Mouse (Mus musculus) intestine, embryonic 16.5 days (tissue): ENCODE measurements at regions not wholly inside any gene's neighbourhood (a gene's known extent, or its start where the extent isn't known, plus 50 kb on each side); places are given as distances from the start of the nearest gene placed in this dataset.

Experiments
- ATAC-seq: fragments of 200-750 bp; cut with Nextera tagmentation; 2 replicates; pipeline ENCODE4 v1.8.0; 2017; ENCODE audit warnings: moderate TSS enrichment, moderate library complexity
- H3K27ac ChIP-seq: fragments of 300-500 bp; sonication (generic); 2 replicates; pipeline ENCODE4 v1.5.1; 2014; ENCODE audit warnings: mild to moderate bottlenecking, low read length
- H3K27me3 ChIP-seq: fragments of 300-500 bp; sonication (generic); replicated peaks from 2 replicates; pipeline ENCODE4 v1.6.1; 2014; ENCODE audit warnings: low read length, control low read depth, mixed read lengths; ENCODE audit not compliant: control insufficient read depth, insufficient read depth
- H3K36me3 ChIP-seq: fragments of 300-500 bp; sonication (generic); 2 replicates; pipeline ENCODE4 v1.6.1; 2014; ENCODE audit warnings: low read length, control low read depth; ENCODE audit not compliant: control insufficient read depth, insufficient read depth
- H3K4me1 ChIP-seq: fragments of 300-500 bp; sonication (generic); 2 replicates; pipeline ENCODE4 v1.6.1; 2014; ENCODE audit warnings: low read length, control low read depth, mixed read lengths; ENCODE audit not compliant: control insufficient read depth, insufficient read depth
- H3K4me2 ChIP-seq: fragments of 300-500 bp; sonication (generic); 2 replicates; pipeline ENCODE4 v1.6.1; 2014; ENCODE audit warnings: low read depth, low read length, control low read depth
- H3K4me3 ChIP-seq: fragments of 300-500 bp; sonication (generic); 2 replicates; pipeline ENCODE4 v1.5.1; 2014; ENCODE audit warnings: mild to moderate bottlenecking, low read length
- H3K9ac ChIP-seq: fragments of 300-500 bp; sonication (generic); 2 replicates; pipeline ENCODE4 v1.6.1; 2014; ENCODE audit warnings: low read depth, low read length
- H3K9me3 ChIP-seq: fragments of 300-500 bp; sonication (generic); 2 replicates; pipeline ENCODE4 v1.6.1; 2016; ENCODE audit warnings: low read length, control low read depth; ENCODE audit not compliant: control insufficient read depth
- WGBS: fragments of 180-500 bp; shearing (Covaris S2); extraction: QIAGEN DNeasy Blood & Tissue Kit; methylation state at CpG from one replicate; pipeline ENCODE4 v1.1.7; 2014; 5-methylcytosine and 5-hydroxymethylcytosine counted together

DNA sequence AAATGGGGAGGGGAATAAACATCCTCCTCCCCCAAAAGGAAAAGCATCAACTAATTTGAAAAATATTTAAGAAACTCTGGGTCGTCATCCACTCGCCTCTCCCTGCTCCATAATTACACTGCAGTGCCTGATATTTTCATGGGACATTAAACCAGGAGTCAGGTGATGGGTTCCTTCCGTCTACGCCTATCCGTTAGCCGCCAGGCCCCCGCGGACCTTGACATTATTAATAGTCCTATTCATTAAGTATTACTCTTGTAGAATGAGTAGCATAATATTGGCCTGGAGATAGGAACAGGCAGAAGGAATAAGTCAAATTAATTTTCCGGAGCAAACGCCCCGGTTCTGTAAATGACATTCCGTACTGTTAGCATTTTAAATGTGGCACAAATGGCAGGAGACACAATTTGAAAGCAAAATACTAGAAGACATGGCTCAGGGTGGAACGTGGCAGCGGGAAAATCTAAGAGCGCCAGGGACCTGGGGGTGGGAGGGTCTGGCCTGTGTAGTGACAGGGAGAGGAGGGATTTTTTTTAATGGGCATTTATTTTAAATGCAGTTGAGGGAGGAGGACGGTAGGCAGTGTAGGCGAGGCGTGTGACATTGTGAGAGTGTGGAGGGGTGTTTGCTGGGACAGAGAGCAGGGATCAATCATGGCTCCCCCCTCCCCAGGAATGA is 93.2 kb downstream of the Mrm1 start:
- WGBS, result 76% methylated on average over 18 of the region's 18 CpGs
- ATAC-seq, result no peak
- no peaks in the 10 kb centered on the region for H3K36me3 ChIP-seq
- peaks cover 2% of the 10 kb centered on the region; the same call in 1 of the 2 replicates for H3K27me3 ChIP-seq
- H3K4me3 ChIP-seq, result no peak overlapping the region
- no peak overlapping the region for H3K27ac ChIP-seq
- H3K9ac ChIP-seq, result no peak overlapping the region
- H3K9me3 ChIP-seq, result no peaks in the 10 kb centered on the region
- H3K4me1 ChIP-seq, result no peaks in the 10 kb centered on the region
- H3K4me2 ChIP-seq, result no peak overlapping the region

- Histone ChIP-seq H3K4me3 (no peak overlapping the region), H3K36me3 (no peaks in the 10 kb centered on the region), H3K9ac (no peak overlapping the region), H3K9me3 (no peaks in the 10 kb centered on the region), H3K4me1 (no peaks in the 10 kb centered on the region), H3K27me3 (peaks cover 2% of the 10 kb centered on the region; the same call in 1 of the 2 replicates), H3K27ac (no peak overlapping the region), H3K4me2 (no peak overlapping the region)
- 49% methylated on average over 11 of the region's 11 CpGs for WGBS
- ATAC-seq, result no peak
Observed at GRCm38 (mm10) chr11:84725177-84725792, 94.0 kb downstream of the Mrm1 start.

GRCm38 (mm10) chr11:84724080-84724479 is 95.2 kb downstream of the Mrm1 start:
- Histone ChIP-seq H3K9me3 (no peaks in the 10 kb centered on the region), H3K4me2 (no peak overlapping the region), H3K4me3 (no peak overlapping the region), H3K27ac (no peak overlapping the region), H3K4me1 (no peaks in the 10 kb centered on the region), H3K36me3 (no peaks in the 10 kb centered on the region), H3K9ac (no peak overlapping the region), H3K27me3 (peaks cover 2% of the 10 kb centered on the region; the same call in 1 of the 2 replicates)
- no peak for ATAC-seq
- WGBS, result 4% methylated on average over 18 of the region's 18 CpGs

GRCm38 (mm10) chr11:84722658-84723201 is 96.6 kb downstream of the Mrm1 start:
- no peak overlapping the region for H3K4me3 ChIP-seq
- no peak overlapping the region for H3K27ac ChIP-seq
- no peak overlapping the region for H3K4me2 ChIP-seq
- H3K27me3 ChIP-seq, result peaks cover 2% of the 10 kb centered on the region; the same call in 1 of the 2 replicates
- no peaks in the 10 kb centered on the region for H3K36me3 ChIP-seq
- H3K9me3 ChIP-seq, result no peaks in the 10 kb centered on the region
- ATAC-seq, result no peak
- WGBS, result 53% methylated on average over 12 of the region's 12 CpGs
- H3K9ac ChIP-seq, result no peak overlapping the region
- no peaks in the 10 kb centered on the region for H3K4me1 ChIP-seq

- Histone ChIP-seq H3K27me3 (peaks cover under 1% of the 10 kb centered on the region; the same call in 1 of the 2 replicates), H3K9me3 (no peaks in the 10 kb centered on the region), H3K4me1 (no peaks in the 10 kb centered on the region), H3K4me2 (no peak overlapping the region), H3K4me3 (no peak overlapping the region), H3K36me3 (no peaks in the 10 kb centered on the region), H3K9ac (no peak overlapping the region), H3K27ac (no peak overlapping the region)
- no peak for ATAC-seq
- 41% methylated on average over 3 of the region's 3 CpGs for WGBS
Observed at GRCm38 (mm10) chr11:84721979-84722378, 97.3 kb downstream of the Mrm1 start.

- Histone ChIP-seq H3K27me3 (no peaks in the 10 kb centered on the region; the same call in 1 of the 2 replicates), H3K4me1 (no peaks in the 10 kb centered on the region), H3K36me3 (no peaks in the 10 kb centered on the region), H3K27ac (no peak overlapping the region), H3K4me3 (no peak overlapping the region), H3K9me3 (no peaks in the 10 kb centered on the region), H3K4me2 (no peak overlapping the region), H3K9ac (no peak overlapping the region)
- ATAC-seq, result no peak
- 67% methylated on average over 2 of the region's 2 CpGs for WGBS
Observed at GRCm38 (mm10) chr11:84721150-84721549, 98.2 kb downstream of the Mrm1 start.

DNA sequence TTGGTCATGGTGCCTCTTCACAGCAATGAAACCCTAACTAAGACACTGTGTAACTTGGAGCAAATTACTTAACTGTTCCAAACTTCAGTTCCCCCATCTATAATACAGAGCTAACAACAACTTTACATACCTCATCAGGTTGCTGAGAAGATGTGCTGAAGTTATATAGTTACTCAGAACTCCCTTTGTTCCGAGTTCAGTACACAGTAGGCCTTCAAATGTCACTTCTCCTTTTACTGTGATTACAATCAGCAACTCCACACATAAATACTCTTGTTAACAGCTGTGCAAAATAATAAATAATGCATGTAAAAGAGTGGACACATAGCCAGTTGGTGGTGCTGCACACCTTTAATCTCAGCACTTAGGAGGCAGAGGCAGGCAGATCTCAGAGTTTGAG is 99.5 kb downstream of the Mrm1 start:
- H3K27me3 ChIP-seq, result no peaks in the 10 kb centered on the region; the same call in 1 of the 2 replicates
- H3K27ac ChIP-seq, result no peak overlapping the region
- H3K9ac ChIP-seq, result no peak overlapping the region
- H3K4me1 ChIP-seq, result no peaks in the 10 kb centered on the region
- no peak overlapping the region for H3K4me2 ChIP-seq
- no peaks in the 10 kb centered on the region for H3K36me3 ChIP-seq
- no peak for ATAC-seq
- H3K4me3 ChIP-seq, result no peak overlapping the region
- WGBS, result 83% methylated on average over 1 of the region's 1 CpGs
- no peaks in the 10 kb centered on the region for H3K9me3 ChIP-seq

GRCm38 (mm10) chr11:84712731-84713130 is 106.6 kb downstream of the Mrm1 start:
- Histone ChIP-seq H3K9ac (no peak overlapping the region), H3K4me3 (no peak overlapping the region)
- WGBS, result 76% methylated on average over 6 of the region's 6 CpGs

GRCm38 (mm10) chr11:84711886-84712285 is 107.4 kb downstream of the Mrm1 start:
- WGBS, result 48% methylated on average over 6 of the region's 6 CpGs
- no peak overlapping the region for H3K27ac ChIP-seq
- no peaks in the 10 kb centered on the region for H3K27me3 ChIP-seq
- no peak overlapping the region for H3K4me2 ChIP-seq
- ATAC-seq, result no peak
- H3K4me3 ChIP-seq, result no peak overlapping the region
- no peaks in the 10 kb centered on the region for H3K9me3 ChIP-seq
- no peak overlapping the region for H3K9ac ChIP-seq
- H3K4me1 ChIP-seq, result no peaks in the 10 kb centered on the region
- H3K36me3 ChIP-seq, result no peaks in the 10 kb centered on the region

More at GRCm38 (mm10) chr11:84712731-84713130, 106.6 kb downstream of the Mrm1 start:
- H3K4me2 ChIP-seq, result no peak overlapping the region
- no peaks in the 10 kb centered on the region for H3K36me3 ChIP-seq
- no peak for ATAC-seq
- no peaks in the 10 kb centered on the region for H3K27me3 ChIP-seq
- no peaks in the 10 kb centered on the region for H3K4me1 ChIP-seq
- H3K9me3 ChIP-seq, result no peaks in the 10 kb centered on the region
- no peak overlapping the region for H3K27ac ChIP-seq
